Mouse (Mus musculus) thymus, postnatal 14 days (tissue): ENCODE results near the gene Col23a1.
A peak's percentile ranks its signal among the peaks of the same experiment; 100 is the strongest.

ENCODE experiments used
- DNase-seq: peaks from one replicate; pipeline ENCODE4 v3.0.0; 2021

Col23a1 gene

DNA sequence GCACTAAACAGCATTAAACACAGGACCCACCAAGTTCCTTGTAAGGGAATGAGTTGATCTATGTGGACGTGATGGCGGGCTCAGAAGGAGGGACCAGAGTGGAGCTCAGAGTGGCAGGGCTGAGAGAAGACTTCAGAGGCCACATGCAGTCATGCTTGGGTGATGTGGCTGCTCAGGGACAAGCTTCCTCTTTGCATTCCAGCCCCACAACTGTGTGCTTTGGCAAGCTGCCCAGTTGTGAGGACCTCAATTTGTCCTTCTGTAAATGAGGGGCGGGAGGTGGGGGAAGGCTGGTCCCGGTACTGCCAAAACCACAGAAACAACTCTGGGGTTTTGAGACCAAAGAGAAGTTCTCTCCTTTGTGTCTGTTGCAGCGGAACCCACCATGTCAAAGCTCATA, 261.5 kb downstream of the Col23a1 start:
- DNase-seq = no peak

DNA sequence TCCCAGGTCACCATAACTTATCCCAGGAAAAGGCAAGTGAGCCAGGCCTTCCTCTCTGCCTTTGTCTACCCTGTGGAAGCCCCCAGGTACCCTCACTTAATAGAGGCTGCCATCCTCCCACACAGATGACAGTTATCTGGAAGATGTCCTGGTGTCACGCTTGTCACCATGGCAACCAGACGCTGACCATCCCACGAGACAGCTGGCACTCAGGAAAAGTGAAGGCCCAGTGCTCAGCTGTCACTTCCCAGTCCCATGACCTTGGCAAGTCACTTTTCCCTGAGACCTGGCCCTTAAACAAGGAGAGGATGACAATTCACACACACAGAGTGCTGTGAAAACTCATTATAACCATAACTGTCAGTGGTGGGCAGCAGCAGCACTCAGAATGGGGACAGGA, 262.4 kb downstream of the Col23a1 start:
- DNase-seq = no peak

DNA sequence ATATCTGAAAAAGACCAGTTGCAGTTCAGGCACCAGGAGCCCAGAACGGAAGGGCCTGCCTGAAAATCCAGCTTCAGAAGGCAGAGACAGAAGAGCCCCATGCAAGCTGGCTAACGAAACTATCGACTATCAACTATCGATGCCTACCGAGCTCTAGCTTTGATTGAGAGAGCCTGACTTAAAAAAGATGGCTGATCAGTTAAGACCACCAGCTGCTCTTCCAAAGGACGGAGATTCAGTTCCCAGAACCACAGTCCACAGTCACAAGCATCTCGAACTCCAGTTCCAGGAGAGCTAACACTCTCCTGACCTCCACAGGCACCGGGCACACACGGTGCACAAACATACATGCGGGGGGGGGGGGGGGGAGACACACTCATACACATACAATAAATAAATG, 264.9 kb downstream of the Col23a1 start:
- DNase-seq = no peak

DNA sequence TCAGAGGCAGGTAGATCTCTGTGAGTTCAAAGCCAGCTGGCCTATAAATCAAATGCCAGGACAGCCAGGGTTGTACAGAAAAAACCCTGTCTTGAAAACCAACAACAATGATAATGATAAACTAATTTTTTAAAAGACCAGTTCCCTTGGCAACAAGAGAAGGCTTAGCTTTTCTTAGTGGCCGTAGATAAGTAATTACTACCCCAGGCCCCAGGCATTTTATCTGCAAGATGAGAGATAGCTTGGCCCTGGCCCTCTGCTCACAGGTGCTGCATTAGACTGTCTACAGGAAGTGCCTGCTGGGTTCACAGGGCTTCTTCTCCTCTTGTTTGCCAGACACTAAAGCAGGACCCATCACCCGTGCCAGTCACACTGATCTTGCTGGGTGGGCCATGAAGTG, 265.3 kb downstream of the Col23a1 start:
- DNase-seq = peak; percentile 14

DNA sequence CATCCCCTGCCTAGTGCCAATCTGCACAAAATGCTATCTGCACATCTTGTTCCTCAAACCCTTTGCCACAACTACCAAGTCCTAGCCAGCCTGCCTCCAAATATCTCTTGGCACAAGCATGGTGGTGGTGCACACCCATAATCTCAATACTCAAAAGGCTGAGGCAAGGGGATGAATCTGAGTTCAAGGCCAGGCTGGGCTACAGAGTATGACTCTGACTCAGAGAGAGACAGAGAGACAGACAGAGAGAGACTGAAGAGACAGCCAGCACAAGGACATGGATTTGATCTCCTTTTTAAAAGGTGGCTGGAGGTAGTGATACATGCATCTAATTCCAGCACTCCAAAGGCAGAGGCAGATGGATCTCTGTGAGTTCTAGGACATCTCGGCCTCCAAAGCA, 273.6 kb downstream of the Col23a1 start:
- DNase-seq = no peak

DNA sequence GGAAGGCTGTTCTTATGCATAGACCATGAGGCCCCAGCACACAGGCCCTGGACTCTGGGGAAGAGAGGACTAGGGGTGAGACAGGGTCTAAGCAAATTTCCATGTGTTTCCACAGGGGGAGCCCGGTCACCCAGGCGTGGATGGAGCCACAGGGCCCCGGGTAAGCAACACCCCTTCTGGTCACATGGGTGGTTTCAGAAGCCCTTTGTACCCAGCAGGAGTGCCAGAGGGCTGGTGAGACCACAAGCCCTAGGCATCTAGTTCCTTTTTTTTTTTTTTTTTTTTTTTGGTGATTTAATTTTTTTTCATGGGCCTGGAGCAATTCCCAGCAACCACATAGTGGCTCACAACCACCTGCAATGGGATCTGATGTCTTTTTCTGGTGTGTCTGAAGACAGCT, 275.3 kb downstream of the Col23a1 start:
- DNase-seq = no peak

DNA sequence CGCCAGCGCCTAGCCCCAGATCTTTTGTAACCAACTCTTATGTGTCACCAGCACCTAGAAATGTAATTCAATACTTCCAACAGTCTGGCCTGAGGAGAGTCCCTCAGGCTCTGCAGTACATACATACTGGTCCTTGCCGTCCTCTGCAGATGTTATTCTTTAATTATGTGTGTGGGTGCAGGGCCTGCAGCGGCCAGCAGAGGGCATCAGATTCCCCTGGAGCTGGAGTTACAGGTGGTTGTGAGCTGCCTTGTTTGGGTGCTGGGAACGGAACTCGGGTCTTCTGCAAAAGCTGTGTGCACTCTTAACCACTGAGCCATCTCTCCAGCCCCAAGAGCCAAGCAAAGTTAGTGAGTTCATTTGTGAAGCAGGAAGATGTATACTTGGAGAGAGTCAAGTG, 276.2 kb downstream of the Col23a1 start:
- DNase-seq = no peak

DNA sequence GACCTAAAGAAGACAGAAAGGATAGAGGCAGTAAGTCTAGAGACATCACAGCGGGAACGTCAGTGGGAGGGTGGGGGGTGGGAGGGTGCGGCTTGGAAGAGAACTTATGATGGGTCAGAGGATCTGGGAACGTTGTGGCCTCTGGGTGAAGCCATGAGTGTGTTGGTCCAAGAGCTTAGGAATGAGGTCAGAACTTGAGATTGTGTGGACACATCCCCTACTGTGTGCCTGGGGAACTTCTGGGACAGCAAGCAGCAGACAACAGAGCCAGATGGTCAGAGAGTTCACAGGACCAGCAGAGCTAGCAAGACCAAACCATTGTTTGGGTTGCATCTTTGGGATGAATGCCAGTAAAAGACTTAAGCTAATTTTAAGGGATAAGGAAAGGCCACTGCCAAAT, 279.1 kb downstream of the Col23a1 start:
- no peak for DNase-seq

DNA sequence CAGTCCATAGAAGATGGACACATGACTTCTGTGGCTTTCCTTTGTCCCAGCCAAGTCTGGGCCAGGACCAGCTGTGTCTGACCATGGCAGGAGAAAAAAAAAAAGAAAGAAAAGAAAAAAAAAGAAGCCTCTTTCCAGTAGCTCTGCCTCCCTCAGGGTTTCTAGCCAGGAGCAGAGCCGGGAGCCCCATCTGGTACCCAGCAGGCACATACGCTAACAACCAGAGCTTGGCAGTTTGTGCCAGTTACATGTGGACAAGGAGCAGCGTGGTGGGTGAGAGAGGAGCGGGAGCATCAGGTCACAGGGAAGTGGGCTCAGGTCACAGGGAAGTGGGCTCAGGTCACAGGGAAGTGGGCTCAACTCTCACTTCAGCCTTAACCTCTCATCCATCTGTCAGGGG, 286.7 kb downstream of the Col23a1 start:
- DNase-seq = no peak

DNA sequence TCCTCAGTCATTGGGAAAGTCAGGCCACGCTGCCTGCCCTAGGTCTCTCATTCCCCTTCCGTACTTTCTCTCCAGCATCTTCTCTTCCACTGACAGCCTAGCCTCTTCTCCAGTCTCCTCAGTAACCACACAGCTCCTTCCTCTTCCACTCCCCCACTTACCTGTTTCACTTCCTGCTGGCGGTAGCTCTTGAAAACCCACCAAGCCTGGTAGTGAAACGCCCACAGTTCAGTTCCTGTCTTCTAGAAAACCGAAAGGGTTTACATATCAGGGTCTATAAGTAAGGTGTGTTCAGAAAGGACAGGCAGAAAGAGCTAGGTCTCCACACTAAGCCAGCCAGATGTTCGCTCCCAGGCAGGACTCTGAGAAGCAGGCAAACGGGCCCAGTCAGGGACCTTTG, 287.9 kb downstream of the Col23a1 start:
- peak; percentile 65 for DNase-seq

DNA sequence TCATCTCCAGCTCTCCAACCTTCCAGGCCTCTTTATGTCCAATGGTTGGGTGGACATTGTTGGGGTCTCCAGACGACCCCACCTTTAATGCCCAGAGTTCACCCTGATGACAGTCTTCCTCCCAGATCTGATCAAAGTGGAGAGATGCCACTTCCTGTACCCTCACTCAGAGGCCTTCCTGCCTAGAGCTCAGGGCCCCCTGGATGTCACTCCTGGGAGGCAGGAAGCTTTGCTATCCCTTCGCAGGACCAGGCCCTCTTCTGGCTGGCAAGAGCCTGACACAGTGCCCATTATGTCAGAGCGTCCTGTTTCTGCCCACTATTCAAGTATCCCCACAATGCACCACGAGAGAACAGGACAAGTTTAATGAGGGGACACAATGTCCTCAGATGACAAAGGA, 289.3 kb downstream of the Col23a1 start:
- DNase-seq = peak; percentile 60

DNA sequence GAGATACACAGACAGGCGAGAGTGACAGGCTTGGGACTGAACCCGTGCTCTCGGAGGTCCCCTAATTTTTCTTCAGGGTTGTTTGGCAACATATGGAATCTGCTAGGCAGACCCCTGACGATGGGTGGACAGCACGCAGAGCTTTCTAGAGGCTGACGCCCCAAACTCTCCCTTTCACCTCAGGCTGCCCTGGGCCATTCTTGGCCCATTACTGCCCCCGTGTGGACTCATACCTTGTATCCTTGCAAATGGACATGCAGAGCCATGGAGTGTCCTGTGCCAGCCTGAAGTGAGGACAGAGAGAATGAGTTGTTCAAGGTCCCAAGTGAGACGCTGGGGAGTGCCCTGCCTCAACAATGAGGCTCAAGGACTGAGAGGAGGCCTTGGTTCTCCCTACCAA, 293.0 kb downstream of the Col23a1 start:
- peak; percentile 75 for DNase-seq

DNA sequence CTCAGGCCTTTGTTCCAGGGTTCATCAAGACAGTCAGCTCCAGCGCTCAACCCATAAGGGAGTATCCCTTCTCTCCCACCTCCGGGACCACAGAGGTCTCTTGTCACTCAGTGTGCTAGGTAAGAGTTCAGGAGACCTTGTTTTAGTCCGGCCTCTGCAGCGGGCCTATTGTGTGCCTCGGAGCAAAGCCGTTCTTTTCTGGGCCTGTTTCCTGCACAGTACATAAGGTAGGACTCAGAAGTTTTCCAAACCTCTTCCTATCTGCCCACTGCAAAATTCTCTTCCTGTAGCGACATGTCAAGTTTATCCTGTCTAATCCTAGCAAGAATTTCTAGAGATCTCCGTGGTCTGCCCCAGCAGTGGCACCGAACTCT, 294.3 kb downstream of the Col23a1 start:
- no peak for DNase-seq

DNA sequence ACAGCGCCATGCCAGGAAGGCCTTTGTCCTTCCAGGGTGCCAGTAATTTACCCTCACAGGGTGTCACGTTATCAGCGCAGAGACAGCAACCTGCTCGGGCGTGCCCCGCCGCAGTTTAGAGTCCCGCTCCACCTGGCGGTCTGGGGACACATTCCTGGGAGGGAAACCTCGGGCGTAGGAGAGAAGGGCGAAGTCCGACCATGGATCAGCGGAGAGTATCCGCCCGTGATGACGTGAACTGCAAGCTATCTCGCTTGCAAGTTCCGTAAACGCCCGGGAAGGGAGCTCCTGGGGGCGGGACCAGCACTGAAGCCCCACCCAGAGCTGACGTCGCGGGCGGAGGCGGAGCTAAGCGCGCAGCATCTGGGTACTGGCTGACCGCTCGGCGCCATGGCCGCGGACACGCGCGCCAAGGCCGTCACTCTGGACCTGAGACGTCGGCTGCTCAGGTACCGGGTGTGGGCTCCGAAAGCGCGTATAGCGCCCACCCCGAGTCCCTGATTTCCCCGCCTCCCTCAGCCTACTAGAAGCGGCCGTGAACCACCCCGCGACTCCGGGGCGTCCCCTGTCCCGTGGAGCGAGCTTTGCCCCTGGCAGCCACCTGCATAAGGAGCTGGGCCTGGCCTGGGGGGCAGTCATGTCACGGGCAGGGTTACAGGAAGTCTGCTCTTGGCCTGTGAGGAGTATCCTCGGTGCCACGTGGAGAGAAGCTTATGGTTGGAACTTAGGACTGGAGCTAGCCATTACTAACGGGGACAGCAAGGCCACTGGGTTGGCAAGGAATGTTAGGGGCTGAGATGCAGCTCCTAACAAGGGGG, 294.9 kb downstream of the Col23a1 start, which contains the start of gene Phykpl:
Phykpl (plus strand) TSS at position 327 of the 818 bp plus-strand sequence.
- peak; percentile 96 for DNase-seq

DNA sequence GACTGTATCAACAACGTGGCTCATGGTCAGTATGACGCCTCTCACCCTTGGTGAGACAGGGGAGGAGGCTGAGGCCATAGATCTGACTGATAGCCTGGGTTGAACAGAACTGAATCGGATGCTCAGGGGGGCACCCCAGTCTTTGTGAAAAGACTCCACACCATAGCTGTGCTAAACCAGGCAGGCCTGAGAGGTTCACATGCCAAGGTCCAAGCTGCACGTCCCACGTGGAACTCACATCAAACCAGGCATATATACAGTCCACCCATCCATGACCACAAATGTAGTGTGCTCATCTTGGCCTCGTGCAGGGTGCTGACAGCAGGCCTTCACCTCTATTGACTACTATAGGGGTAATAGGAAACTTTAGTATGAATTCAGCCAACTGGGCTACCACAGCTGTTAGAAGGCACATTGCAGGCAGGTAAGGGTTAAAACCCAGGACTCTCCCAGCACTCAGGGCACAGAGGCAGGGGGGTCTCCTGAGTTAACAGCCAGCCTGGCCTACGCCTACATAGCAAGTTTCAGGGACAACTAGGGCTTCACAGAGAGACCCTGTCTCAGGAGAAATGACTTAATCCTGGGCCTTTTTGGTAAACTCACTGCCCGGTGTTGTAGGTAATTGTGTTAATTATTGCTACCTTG, 296.0 kb downstream of the Col23a1 start:
- DNase-seq = no peak

DNA sequence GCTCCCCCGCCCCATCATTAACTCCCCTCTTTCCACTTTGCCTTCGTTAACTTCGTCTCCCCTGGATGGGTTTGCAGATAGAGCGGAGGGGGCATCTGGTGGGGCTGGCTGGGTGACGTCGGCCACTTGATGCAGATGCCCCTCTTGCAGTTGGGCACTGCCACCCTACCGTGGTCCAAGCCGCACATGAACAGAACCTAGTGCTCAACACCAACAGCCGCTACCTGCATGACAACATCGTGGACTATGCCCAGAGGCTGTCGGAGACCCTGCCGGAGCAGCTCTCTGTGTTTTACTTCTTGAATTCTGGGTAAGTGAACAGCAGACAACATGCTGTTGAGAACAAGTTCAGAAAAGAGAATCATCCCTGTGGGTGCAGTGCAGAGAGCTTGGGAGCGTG, 296.7 kb downstream of the Col23a1 start:
- no peak for DNase-seq

DNA sequence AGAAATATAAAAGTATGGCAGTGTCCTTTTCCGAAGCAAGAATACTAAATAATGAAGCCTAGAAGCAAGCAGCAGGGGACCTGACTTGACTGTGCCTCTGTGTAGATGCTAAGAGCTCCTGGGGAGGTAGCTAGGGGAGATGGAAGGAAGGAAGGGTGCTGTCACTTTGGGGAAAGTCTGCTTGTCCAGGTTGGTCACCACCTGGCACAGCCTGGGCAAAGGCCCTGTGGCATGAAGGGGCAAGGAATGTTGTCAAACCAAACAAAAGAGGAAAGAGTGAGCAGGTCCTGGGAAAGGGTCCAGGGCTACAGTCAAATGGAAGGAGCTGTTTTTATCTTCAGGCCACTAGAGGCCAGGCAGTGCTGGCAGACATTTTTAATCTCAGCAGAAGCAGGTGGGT, 297.3 kb downstream of the Col23a1 start:
- DNase-seq = no peak

DNA sequence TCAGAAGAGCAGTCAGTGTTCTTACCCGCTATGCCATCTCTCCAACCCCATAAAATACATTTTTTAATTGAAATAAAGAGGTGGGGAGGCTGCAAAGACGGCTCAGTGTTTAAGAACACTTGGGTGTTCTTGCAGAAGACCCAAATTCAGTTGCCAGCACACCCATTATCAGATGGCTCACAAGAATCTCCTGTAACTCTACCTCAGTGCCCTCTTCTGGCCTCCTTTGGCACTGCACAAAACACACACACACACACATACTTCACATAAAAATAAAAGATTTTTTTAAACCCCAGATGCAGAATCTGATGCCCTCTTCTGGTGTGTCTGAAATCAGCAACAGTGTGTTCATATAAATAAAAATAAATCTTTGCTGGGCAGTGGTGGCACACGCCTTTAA, 299.1 kb downstream of the Col23a1 start:
- no peak for DNase-seq

DNA sequence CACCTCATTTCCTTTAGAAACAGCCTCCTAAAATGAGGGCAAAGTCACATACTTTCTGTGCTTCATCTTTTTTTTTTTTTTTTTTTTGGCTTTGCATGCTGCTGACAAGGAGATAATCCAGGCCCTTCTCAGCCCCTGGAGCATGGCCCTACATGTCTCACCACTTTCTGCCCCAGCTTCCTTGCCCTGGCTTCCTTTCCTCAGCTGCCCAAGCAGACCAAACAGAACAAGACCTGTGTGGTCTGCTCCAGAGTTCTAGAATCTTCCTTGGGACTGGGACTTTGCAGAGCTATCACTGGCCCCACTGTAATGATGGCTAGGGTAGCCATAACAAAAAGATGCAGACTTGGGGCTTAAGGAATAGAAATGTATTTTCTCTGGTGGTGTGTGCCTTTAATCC, 300.3 kb downstream of the Col23a1 start:
- DNase-seq = no peak

DNA sequence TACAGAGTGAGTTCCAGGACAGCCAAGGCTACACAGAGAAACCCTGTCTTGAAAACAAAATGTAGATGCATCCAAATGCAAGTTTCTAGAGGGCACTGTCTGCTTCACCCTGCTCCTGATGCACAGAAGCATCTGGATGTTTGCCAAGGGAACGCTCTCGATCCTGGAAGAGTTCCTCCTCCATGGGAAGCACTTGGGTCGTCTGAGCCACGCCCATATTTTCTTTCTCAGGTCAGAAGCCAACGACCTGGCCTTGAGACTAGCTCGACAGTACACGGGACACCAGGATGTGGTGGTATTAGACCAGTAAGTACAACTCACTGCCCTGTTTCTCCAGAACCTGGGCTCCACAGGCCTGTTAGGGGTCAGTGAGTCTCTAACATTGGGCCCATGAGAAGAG, 301.4 kb downstream of the Col23a1 start:
- no peak for DNase-seq

DNA sequence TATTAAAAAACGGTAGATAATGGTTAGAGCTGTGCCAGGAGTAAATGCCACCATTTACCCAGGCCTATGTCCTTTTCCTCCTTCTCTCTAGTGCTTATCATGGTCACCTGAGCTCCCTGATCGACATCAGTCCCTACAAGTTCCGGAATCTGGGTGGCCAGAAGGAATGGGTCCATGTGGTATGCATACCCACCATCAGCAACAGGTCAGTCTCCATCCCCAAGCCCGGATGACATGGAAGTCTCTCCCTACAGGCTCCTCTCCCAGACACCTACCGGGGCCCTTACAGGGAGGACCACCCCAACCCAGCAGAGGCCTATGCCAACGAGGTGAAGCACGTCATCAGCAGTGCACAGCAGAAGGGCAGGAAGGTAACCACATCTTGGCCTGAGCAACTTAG, 302.2 kb downstream of the Col23a1 start:
- no peak for DNase-seq

DNA sequence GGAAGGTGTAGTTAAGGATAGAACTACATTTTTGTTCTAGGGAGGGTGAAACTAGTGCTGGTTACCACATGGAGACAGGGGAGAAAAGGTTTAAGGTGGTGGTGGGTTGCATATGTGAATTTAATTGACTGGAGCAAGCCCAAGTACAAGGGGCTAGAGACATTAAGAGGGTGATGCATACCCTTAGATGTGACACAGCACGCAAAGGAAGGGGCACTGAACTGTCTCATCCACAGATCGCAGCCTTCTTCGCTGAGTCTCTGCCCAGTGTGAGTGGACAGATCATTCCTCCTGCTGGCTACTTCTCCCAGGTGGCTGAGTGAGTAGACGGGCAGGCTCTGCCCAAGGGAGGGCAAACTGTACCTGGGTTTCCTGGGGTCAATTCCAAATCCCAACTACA, 303.6 kb downstream of the Col23a1 start:
- DNase-seq = no peak

DNA sequence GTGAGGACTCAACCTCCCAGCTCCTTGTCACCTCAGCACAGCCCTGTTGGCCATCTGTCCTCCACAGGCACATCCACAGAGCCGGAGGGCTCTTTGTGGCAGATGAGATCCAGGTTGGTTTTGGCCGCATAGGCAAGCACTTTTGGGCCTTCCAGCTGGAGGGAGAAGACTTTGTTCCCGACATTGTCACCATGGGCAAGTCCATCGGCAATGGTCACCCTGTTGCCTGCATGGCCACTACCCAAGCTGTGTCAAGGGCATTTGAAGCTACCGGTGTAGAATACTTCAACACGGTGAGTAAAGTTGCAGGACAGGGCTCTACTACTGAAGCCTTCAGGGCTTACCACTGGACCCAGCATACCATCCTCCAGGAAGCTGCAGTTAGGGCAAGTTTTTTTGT, 304.1 kb downstream of the Col23a1 start:
- DNase-seq = no peak

DNA sequence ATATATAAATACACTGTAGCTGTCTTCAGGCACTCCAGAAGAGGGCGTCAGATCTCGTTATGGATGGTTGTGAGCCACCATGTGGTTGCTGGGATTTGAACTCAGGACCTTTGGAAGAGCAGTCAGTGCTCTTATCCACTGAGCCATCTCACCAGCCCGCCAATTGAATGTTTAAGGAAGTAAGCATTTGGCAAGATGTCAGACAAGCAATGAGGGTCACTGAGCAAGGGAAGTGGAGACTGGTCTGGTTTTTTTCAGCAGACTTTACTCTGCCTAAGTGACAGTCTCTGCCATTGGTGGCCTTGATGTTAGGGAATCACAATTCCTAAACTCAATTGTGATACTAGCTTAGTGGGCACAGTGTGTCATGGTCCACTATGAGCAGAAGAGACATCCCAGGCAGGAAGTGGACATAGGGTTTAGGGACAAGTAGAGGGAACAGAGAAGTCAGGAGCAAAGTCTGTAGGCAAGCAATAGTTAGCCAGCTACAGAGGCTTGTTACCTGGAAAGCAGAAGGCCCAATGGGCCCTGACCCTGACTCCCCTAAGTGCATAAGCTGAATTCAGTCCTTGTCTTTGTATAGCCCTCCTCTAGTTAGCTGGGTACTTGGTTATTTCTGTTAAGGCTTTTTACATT, 305.1 kb downstream of the Col23a1 start:
- no peak for DNase-seq
